Mouse (Mus musculus) telencephalon, adult 2 months (tissue): ENCODE measurements around the gene Cyp2c67.
"Not testable (repeated sequence)": the region's sequence is repeated elsewhere in the genome, so short reads cannot be mapped to it uniquely, and the experiment has no call there.

Experiments used
- DNase-seq: peaks from one replicate; pipeline ENCODE4 v3.0.0-alpha.2; 2011; ENCODE audit warnings: low read depth, low spot score

Gene Cyp2c67

GRCm38 (mm10) chr19:39648938-39649337, at the start of gene Cyp2c67:
Gene Cyp2c67 (minus strand): TSS chr19:39649051.
- no peak for DNase-seq

- not testable (repeated sequence) for DNase-seq
Observed at GRCm38 (mm10) chr19:39665650-39666049, 16.8 kb upstream of the Cyp2c67 start.

- DNase-seq = no peak
Observed at GRCm38 (mm10) chr19:39652381-39652780, 3.5 kb upstream of the Cyp2c67 start.

GRCm38 (mm10) chr19:39647519-39647918, 1.3 kb downstream of the Cyp2c67 start:
- DNase-seq = no peak

- not testable (repeated sequence) for DNase-seq
Observed at GRCm38 (mm10) chr19:39644551-39644950, 4.3 kb downstream of the Cyp2c67 start.
